Mouse (Mus musculus) right cerebral cortex, adult 18-20 months (tissue): ENCODE results near the gene Med12l.

ENCODE experiments used
- DNase-seq: peaks from one replicate; pipeline ENCODE4 v3.0.0; 2022; ENCODE audit warnings: mixed read lengths

Gene Med12l

DNA sequence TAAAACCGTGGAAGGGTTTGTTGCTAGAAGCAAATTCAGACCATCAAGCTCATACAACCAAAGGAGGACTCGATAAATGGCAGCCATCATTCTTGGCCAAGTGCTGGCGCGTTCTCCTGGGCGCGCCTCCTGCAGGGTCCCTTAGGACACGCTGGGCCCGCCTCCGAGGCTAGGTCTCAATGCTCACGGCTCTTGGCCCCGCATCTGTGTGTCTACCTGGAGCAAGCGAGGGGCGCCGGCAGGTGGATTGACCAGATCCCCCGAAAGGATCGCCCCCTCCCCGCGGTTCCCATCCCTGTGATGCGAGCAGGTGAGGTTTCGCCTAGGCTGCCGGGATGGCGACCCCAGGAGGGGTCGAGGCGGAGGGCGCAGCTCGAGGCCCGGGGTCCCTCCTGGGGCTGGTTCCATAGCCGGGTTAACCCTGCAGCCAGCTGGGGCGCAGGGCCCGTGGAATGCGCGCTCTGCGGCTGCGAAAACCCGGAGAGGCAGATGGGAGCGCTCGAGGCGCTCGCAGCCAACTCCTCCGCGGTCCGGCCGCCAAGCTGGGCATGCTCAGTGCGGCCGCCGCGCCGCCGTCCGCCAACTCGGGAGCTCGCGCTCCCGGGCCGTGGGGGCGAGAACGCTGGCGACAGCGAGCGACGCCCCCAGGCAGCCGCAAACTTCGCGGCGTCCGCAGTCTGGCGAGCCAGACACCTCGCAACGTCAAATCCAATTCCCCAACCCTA, at the start of gene Med12l:
Gene Med12l, plus strand, starts transcription at position 555 of the 725 bp plus-strand sequence.
- DNase-seq = peak; percentile 90

DNA sequence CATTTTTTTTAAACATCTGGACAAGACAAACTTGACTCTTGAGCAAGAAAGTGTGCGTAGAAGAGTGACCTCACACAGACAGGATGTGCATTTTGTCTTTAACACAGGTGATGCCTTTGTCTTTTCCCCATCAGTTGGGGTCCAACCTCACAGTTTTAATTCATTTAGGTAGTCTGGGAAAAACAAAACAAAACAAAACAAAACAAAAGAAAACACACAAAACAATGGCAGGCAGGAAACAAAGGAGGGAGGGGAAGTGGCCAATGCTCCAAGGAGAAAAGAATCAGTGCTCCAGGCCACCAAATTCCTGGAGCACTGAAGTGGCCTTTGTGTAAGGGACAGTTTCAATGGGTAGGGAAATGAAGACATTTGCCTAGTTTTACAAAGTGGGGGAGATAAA, 44.5 kb upstream of the Med12l start:
- DNase-seq = no peak

DNA sequence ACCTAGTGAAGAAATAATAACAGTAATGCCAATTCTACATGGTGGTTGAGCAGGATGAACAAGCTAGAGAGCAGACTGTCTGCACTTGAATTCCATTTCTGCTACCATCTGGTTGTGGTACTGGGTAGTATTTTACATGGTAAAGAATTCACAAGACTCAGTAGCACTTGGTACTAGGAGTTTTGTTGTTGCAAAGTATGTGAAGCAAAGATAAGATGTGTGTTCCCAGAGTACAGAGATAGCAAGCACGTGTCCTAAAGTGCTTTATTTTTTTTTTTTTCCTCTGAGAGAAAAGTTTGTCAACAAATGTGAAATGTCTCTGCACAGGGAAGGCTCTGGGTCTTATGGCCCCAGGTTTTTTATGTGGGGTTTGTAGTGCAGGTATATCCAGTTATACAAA, 28.2 kb upstream of the Med12l start:
- no peak for DNase-seq

DNA sequence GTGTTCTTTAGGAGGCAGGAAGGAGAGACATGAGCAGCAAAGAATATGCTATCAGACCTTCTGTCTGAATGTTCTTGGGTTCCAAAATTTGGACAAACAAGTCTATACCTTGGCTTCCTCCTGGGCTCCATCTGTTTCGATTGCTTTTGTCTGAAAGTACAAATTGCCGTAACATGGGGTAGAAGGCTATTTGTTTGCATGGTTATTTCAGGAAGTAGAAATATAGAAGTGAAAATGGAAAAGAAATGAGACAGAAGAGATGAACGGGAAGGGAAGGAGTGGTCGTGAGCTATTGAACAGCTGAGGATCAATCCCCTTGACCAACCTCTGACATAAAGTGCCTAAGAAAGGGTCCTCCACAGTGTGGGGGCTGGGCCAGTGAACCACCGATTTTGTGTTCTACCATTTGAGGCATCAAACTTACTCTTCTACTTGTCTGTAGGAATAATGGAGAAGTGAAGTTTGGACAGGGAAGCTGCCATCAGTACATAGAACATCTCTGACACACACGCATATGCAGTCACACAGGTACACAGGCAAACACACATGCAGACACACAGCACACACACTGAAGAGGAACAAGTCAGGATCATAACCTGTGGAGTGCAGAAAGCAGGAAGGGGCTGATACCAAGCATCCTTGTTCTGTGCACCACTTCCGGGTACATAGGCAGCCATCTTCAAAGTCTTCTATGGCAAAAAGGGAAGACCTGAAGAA, 27.6 kb upstream of the Med12l start:
- DNase-seq = no peak

DNA sequence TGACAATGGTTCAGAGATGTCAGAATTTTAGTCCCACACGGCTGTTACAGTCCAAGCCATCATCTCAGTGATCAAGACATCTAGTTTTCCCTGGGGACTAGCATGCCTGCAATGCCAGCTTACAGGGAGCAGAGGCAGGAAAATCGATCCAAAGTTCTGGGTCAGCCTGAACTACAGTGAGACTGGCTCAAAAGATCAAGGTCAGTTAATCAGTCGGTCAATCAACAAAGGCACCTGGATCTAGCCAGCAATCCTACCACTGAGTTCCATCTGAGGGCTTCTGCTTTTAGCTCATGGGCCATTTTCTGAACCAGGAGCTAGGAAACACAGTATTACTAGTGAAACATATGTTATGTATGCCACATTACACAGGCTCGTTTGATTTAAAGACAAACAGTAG, 25.0 kb upstream of the Med12l start:
- DNase-seq = no peak

DNA sequence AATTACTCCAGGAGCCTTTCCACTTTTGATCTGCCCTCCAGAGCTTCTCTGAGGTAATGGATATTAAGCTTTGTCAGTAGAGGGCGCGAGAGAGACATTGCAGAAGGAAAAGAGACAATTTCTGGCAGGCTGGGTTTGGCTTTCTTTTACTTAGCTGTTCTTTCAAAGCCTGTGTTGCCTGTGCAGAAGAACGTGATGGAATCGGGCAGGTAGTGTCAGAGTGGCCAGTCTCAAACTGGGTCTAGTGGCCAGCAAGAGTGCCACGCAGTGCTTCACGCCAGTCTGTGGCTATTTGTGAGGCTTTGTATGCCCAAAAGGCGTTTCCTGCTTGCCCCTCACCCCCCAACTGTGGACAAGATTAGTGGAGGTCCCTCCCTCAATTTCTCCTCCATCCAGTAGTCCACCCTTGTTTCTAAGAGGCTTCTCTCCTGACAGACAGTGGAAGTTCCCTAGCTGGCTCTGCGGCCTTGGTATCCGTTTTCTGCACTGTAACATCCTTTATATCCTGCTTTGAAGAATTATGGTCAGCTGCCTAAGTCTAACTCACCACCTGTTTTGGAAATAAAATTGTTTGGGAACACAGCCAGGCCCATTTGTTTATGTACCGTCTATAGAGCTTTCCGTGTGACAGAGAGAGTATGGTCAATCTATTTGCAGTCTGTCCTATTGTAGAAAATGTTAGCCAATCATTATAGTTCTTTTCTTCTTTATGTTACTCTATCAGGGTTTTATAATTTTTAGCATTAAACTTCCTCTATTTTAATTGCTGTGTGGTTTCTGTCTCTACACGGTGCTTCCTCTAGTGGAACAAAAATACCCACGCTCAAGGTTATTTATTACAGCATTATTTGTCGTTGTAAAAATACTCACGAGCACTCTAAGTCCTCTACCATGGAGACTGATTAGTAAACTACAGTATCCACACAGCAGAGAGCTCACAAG, 22.5 kb upstream of the Med12l start:
- DNase-seq = peak; percentile 81

DNA sequence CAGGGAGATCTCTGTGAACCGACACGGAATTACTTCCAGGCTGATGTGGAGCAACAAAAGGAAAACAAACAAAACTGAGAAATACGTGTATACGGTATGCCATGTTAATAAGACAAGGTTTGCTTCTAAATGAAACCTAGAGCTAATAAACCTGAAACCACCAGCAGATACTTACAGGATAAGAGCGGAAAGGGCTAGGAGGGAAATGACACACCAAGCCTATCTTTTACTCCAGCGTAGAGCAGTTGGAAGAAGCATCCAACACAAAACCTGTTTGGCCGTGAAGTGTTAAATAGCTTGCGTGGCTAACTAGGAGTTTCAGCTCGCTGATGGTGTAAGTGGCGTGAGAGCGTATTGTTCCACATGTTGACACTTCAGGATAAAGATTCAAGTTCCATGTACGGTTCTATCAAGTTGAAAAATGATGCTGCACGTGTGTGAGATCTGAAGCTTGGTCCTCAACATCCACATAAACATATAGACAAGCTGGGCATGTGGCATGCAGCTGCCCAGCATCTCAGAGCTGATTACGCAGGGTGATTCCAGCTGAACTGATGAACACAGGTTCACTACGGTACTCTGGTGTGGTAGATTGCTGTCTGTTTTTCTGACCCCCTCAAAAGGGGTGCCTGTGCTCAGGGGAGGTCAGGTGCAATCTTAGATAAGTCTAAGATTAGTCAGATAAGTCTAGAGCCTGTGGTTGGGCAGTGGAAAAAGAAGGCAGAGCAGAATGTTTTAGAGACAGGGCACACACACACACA, 21.6 kb upstream of the Med12l start:
- no peak for DNase-seq

DNA sequence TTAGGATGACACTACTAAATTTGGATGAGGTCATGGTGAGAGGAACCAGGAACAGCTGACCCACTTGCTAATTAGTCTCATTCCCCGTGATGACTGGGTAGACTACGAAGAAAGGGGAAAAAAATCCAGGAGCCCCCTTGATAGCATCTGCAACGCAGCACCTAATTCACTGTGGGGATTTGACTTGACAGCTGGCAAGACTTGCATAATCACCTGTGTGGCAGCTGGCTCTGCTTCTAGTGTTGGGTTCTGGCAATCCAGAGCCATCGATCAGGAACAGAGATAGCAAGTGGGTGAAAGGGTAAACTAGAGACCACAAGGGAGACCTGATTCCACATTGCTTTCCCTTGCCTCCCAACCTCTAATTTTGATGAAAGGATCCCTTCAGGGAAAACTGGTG, 19.8 kb upstream of the Med12l start:
- DNase-seq = no peak

DNA sequence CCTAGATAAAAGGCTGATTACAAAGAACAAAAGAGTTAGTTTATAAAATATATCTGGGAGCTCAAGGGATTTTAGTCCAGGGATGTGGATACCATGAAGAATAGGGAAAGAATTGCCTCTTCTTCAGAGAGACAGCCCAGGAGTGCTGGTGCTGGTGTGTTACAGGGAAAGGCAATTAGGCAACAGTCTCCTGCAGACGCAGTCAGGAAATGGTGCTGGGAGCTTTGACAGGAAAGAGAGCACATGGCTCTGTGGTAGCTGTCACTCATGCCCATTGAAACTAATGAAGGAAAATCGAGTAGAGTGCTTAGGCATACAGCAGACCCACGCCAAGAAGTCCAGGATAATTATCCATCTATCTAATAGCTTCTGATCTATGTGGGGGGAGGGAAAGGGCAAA, 16.3 kb upstream of the Med12l start:
- no peak for DNase-seq

DNA sequence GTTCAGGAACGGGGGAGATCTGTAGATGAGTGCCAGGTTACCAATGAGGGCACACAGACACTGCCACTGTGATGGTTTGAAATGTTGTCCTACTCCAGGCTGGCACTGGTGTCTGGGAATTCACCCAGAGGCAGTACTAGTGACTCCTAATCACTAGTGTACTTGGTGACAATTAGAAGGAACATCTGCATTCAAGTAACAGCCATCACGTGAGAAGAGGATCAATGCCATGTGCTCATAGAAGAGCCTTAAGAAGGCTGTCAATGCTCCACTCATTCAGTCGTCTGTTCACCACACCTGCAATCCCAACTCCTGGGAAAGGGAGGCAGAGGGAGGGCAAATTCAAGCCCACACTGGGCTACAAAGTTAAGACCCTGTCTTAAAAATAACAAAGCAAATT, 15.1 kb upstream of the Med12l start:
- no peak for DNase-seq

DNA sequence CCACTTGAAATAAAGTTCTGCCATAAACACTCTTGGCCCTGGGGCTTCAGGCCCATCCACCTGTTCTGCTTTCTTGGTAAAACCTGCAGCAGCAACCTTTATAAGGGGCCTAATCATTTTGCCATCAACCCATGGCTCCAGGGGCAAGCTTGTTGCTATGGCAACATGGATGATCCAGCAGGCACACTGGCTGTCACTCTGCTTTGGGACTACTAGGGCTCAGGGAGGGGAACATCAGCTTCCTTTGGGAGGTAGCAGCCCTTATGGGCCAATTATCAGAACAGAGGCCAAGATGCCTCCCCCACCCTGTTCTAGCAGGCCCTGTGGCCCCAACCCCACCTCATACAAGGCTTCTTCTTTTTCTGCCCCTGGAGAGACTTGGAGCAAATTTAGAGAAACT, 13.5 kb upstream of the Med12l start:
- no peak for DNase-seq

DNA sequence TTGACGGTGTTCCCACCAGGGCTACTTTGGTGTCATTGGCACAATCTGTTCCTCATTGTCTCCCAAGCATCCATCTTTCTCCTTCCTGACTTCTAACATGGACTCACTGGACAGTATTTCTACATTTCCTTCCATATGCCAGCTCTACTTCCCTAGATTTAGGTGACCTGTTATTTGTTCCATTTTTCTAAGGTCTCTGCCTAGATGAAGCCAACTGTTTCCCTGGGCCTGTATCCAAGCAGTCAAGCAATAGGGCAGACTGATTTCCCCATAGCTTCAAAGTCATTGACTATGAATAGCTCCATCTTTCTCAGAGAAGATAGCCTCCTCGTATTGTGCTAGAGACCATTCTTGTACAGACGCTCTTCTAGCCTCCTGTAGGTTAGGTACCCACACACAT, 12.0 kb upstream of the Med12l start:
- DNase-seq = no peak

DNA sequence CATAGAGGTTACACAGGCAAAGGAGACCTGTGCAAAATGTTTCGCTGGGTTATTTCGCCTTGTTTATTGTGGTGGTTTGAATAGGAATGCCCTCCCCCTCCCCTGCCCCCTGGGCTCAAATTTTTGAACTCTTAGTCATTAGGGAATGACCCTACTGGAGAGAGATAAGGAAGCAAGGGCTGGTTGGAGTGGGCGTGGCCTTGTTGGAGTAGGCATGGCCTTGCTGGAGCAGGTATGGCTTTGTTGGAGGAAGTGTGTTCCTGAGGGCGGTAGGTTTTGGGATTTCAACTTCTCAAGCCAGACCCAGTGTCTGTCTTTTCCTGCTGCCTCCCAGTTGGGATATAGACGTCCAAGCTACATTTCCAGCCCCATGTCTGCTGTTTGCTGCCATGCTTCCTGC, 1.9 kb upstream of the Med12l start:
- DNase-seq = no peak

DNA sequence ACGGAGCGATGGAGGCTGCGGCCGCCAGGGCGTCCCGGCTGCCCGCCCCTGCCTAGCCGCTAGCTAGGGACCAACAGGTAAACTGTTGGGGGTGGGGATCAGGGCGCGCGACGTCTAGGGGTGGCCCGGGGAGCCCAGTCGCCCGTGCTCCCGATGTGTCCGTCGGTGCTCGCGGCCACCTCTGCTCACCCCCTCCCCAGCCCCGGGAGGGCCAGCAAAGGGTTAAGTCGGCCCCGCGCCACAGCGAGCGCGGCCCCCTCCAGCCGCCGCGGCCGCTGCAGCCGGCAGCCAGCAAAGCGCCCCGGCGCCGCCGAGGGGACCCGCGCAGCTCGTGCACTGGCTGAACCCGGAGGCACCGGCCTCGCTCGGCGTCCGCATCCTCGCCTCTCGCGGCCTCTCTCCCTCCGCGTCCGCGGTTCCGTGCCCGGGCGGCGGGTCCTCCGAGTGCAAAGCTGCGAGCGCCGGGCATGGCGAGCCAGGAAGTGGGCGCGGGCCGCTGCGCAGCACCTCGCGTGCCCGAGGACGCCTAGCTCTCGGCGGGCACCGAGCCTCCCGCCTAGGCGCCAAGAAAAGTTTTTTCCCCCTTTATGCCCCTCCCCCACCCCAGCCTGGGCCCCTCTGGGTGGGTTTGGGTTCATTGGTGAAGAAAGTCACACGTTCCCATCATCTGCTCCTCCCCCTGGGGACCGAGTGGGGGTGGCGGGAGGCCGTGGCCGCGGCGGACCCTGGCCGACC, 538 bp downstream of the Med12l start:
- DNase-seq = no peak

DNA sequence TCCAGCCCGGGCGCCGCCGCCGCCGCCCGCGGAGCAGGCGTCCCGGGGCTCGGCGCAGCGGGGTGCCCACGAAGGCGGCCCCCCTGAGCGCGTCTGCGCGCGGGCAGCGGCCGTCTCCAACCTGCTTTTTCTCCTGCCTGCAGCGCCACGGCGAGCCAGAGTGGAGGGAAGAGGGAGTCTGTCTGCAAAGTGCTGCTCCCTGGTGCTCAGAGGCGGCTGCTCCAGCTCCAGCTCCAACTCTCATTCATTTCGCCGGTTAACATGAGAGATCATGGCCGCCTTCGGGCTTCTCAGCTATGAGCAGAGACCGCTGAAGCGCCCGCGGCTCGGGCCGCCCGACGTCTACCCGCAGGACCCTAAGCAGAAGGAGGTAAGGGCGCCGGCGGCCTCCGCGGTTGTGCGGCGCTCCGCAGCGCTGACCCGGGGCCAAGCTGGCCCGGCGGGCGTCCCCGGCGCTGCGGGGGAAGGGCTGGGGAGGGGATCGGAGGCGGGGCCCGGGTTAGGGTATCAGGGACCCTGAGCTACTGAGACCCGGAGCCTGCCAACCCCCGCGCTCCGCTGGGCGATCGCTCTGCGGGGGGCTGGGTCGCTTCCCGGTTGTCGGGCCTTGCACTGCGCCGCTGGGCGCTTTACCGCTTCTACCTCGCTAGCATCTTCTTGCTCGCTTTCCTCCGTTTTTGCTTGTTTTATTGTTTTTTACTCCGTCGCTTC, 1.3 kb downstream of the Med12l start:
- peak; percentile 88 for DNase-seq

DNA sequence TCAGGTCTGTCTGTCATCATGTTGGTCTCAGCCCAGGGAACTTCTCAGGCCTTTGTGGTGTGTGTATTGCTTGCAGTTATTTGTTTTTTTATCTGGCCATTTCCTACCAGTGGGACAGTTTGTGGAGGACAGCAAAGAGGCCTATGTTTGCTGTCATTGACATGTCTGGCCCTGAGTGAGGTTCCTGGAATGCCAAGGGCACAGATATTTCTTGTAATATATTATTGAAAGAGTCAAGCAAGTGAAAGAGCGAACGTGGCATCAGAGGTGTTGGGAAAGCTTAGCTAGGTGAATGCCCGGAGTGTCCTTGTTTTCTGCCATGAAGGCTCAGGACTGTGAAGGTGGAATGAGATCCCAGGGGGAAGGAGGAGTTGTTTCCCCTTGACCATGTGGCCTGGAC, 4.7 kb downstream of the Med12l start:
- no peak for DNase-seq

DNA sequence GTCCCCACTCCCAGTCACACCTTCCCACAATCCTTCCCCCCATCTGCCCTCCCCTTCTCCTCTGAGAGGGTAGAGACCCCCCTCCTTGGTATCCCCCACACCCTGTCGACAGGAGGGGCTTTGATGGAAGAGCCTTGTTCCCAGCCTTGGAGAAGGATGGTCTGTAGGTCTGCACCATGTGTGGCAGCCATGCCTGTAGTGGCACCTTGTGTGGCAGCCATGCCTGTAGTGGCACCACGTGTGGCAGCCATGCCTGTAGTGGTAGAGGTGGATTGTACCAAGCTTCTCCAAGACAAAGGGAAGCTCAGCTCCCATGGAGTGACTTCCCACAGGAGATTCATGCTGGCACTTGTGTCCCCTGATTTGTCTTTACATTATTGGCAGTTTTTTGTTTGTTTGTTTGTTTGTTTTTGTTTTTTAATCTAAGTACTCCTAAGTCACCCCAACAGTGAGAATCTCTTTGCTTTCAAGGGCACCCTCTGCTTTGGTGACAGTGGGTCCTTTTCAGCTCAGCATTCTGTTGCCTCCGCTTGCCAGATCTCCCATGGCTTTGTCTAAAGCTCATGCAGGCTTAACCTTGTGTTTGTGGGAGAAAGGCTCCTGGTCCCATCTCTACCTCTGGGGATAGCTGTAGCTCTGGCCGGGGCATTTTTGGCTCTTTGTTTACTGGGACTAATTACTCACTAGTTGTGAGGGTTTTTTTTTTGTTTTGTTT, 10.2 kb downstream of the Med12l start:
- no peak for DNase-seq

DNA sequence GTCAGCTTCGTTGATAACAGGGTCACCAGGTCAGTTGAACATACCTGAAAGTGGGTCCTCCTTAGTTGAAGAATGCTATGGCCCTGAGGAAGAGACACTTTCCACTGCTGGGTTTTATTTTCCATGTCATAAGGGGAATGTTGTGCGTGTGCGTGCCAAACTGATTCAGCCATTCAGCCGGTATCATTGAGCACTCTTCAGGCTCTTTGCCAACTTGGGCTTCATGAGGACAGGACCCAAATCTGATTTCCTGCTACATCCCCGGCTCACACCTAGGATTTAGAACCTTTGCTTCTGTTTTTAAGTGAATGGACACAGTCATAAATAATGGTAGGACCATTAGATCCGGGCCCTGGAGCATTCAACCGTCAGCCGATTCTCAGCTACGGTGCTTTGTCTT, 10.9 kb downstream of the Med12l start:
- no peak for DNase-seq

DNA sequence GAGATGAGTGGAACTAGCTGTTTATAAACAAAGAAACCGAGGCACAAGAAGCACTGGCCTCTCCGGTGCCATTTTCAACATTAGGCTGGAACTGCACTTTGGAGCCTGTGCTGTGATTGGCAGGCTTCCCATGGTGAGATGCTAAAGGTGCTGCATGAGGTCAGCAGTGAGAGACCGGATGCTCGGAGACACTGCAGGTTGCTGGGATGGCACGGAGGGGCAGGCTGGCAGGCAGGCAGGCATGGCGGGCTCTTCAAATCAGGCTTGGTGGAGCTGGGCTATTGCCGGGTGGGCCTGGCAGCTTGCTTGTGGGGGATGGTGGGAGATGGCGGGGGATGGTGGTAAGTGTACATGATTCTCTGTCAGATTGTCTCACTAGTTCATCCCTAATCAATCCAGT, 15.6 kb downstream of the Med12l start:
- DNase-seq = no peak

DNA sequence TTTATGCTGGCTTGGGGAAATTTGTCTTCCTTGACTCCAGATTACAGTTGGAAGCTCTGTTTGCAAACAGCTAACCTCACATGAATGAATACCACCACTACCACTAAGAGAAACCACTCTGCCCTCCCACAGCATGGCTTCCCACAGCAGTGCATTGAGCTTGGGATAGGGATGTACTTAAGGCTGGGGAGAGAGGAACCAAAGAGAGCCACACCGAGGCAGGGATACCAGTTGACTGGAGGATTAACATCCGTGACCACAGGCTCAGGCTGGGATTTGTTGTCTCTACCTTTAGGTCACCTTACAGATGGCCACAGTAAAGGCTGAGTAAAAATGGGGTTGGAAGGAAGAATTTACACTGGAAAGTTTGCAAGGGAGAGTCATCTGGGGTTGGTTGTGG, 16.6 kb downstream of the Med12l start:
- DNase-seq = no peak

DNA sequence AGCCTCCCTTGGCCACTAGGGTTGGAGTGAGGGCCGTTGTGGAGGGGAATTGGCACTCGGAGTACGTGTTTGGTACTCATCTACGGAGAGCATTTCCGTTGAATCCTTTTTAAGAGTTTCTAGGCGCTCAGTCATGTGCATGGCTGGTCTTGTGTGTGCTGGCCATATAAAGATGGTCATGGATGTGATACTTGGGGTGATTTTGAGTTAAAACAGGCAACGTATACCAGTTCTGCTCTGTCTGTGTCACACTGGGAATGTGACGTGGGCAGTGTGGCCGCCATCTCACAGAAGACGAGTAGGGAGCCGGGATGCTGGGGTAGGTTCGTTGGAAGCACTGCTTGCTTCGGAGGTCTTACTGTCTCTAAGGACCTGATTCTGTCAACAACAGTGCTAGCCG, 17.3 kb downstream of the Med12l start:
- DNase-seq = no peak
